Mouse (Mus musculus) CH12.LX (cell line): Measurements from ENCODE around the gene Kpna2. TPM values are rescaled to one million over a fixed set of nuclear protein-coding genes. Genes with fewer than 3 reads are reported as not detected.

Source experiments
- DNase-seq: peaks from one replicate; pipeline ENCODE4 v3.0.0-alpha.2; 2013; ENCODE audit errors: extremely low read depth
- H3K27ac ChIP-seq: 2 replicates; pipeline ENCODE4 v1.5.1; 2012; ENCODE audit warnings: low read depth, mild to moderate bottlenecking, control low read depth, moderate library complexity; ENCODE audit not compliant: insufficient read depth
- H3K27me3 ChIP-seq: replicated peaks from 2 replicates; pipeline ENCODE3; 2012; ENCODE audit warnings: inconsistent platforms
- H3K36me3 ChIP-seq, 2 experiments: replicated peaks in 1 of 2; 2 replicates each; pipeline versions ENCODE3 to v1.6.1; 2012; ENCODE audit warnings: inconsistent platforms in 1 of 2, low read length in 1 of 2, mild to moderate bottlenecking in 1 of 2, mixed read lengths in 1 of 2, moderate library complexity in 1 of 2; ENCODE audit not compliant: control insufficient read depth in 1 of 2, insufficient read depth in 1 of 2
- H3K4me1 ChIP-seq, 2 experiments: 2 replicates each; pipeline ENCODE4 v1.6.1; 2012; ENCODE audit warnings: inconsistent platforms in 1 of 2, moderate library complexity in 1 of 2; ENCODE audit not compliant: insufficient read depth in 2 of 2, control insufficient read depth in 1 of 2
- H3K4me2 ChIP-seq: 2 replicates; pipeline ENCODE4 v1.6.1; 2012; ENCODE audit warnings: low read depth, mild to moderate bottlenecking, control low read depth; ENCODE audit not compliant: poor library complexity, insufficient read depth, severe bottlenecking
- H3K4me3 ChIP-seq, 3 experiments: fragments of 150-350 bp in 1 of 3; sonication (generic) in 1 of 3; replicated peaks in 1 of 3; 2 replicates each; pipeline versions ENCODE3 to v1.5.1; 2011 to 2012; ENCODE audit warnings: low read depth in 2 of 3, low read length in 2 of 3, mild to moderate bottlenecking in 2 of 3, moderate library complexity in 2 of 3, control low read depth in 1 of 3, improper control_type of control experiment in 1 of 3, inconsistent platforms in 1 of 3, mixed read lengths in 1 of 3; ENCODE audit not compliant: poor library complexity in 1 of 3
- H3K79me2 ChIP-seq: replicated peaks from 2 replicates; pipeline ENCODE4 v1.6.1; 2012; ENCODE audit warnings: mild to moderate bottlenecking, moderate library complexity; ENCODE audit not compliant: control insufficient read depth, poor library complexity, insufficient read depth, severe bottlenecking; ENCODE audit errors: extremely low read depth
- H3K9ac ChIP-seq: 2 replicates; pipeline ENCODE4 v1.6.1; 2012; ENCODE audit warnings: low read depth, mild to moderate bottlenecking, control low read depth, moderate library complexity; ENCODE audit not compliant: insufficient read depth
- H3K9me3 ChIP-seq: replicated peaks from 2 replicates; pipeline ENCODE3; 2012; ENCODE audit warnings: low read length, inconsistent platforms, mixed read lengths
- CHD1 ChIP-seq: IDR thresholded peaks from 2 replicates; pipeline ENCODE4 v1.6.1; 2012; ENCODE audit warnings: low read depth, low read length, improper control_type of control experiment, inconsistent platforms
- CTCF ChIP-seq, 2 experiments: IDR thresholded peaks in 1 of 2; conservative IDR thresholded peaks in 1 of 2; 2 replicates each; pipeline ENCODE4 v1.5.1; 2011 to 2012; ENCODE audit warnings: low read depth in 2 of 2, low read length in 2 of 2, improper control_type of control experiment in 1 of 2, inconsistent platforms in 1 of 2, mild to moderate bottlenecking in 1 of 2, moderate library complexity in 1 of 2
- ELF1 ChIP-seq: IDR thresholded peaks from 2 replicates; pipeline ENCODE4 v1.6.1; 2014; ENCODE audit warnings: low read depth, mild to moderate bottlenecking, inconsistent platforms, low read length, improper control_type of control experiment
- ETS1 ChIP-seq: conservative IDR thresholded peaks from 2 replicates; pipeline ENCODE4 v1.6.1; 2012; ENCODE audit warnings: low read depth, mild to moderate bottlenecking, inconsistent platforms, low read length, improper control_type of control experiment, moderate library complexity
- GABPA ChIP-seq: IDR thresholded peaks from 2 replicates; pipeline ENCODE4 v1.6.1; 2012; ENCODE audit warnings: low read depth, low read length, improper control_type of control experiment, inconsistent platforms; ENCODE audit not compliant: insufficient replicate concordance
- HCFC1 ChIP-seq: IDR thresholded peaks from 2 replicates; pipeline ENCODE4 v1.6.1; 2012; ENCODE audit warnings: low read depth, mild to moderate bottlenecking, inconsistent platforms, low read length, improper control_type of control experiment
- IRF4 ChIP-seq: IDR thresholded peaks from 2 replicates; pipeline ENCODE4 v1.6.1; 2014; ENCODE audit warnings: low read depth, mild to moderate bottlenecking, inconsistent platforms, low read length, improper control_type of control experiment
- JUN ChIP-seq: IDR thresholded peaks from 2 replicates; pipeline ENCODE4 v1.6.1; 2011; ENCODE audit warnings: low read depth, mild to moderate bottlenecking, low read length, improper control_type of control experiment, moderate library complexity; ENCODE audit not compliant: insufficient read depth
- JUND ChIP-seq: conservative IDR thresholded peaks from 2 replicates; pipeline ENCODE4 v1.6.1; 2011; ENCODE audit warnings: low read depth, low read length, improper control_type of control experiment
- MAX ChIP-seq: IDR thresholded peaks from 2 replicates; pipeline ENCODE4 v1.6.1; 2011; ENCODE audit warnings: low read length, improper control_type of control experiment
- MAZ ChIP-seq: IDR thresholded peaks from 2 replicates; pipeline ENCODE4 v1.6.1; 2012; ENCODE audit warnings: low read depth, mild to moderate bottlenecking, inconsistent platforms, low read length, improper control_type of control experiment, moderate library complexity
- MEF2A ChIP-seq: IDR thresholded peaks from 2 replicates; pipeline ENCODE4 v1.6.1; 2014; ENCODE audit warnings: low read depth, mild to moderate bottlenecking, inconsistent platforms, low read length, improper control_type of control experiment, borderline replicate concordance
- MYC ChIP-seq: IDR thresholded peaks from 2 replicates; pipeline ENCODE4 v1.6.1; 2011; ENCODE audit warnings: low read depth, mild to moderate bottlenecking, improper control_type of control experiment, low read length
- NELFE ChIP-seq: IDR thresholded peaks from 2 replicates; pipeline ENCODE4 v1.6.1; 2011; ENCODE audit warnings: low read depth, low read length, improper control_type of control experiment
- NRF1 ChIP-seq: IDR thresholded peaks from 2 replicates; pipeline ENCODE4 v1.6.1; 2014; ENCODE audit warnings: low read depth, mild to moderate bottlenecking, inconsistent platforms, low read length, improper control_type of control experiment, moderate library complexity
- PAX5 ChIP-seq: IDR thresholded peaks from 2 replicates; pipeline ENCODE4 v1.6.1; 2012; ENCODE audit warnings: low read length, inconsistent platforms, mixed read lengths
- POLR2AphosphoS2 ChIP-seq: IDR thresholded peaks from 2 replicates; pipeline ENCODE4 v1.6.1; 2011; ENCODE audit warnings: low read depth, low read length, improper control_type of control experiment
- RAD21 ChIP-seq: IDR thresholded peaks from 2 replicates; pipeline ENCODE4 v1.6.1; 2011; ENCODE audit warnings: low read depth, mild to moderate bottlenecking, low read length, improper control_type of control experiment, moderate library complexity
- RCOR1 ChIP-seq: conservative IDR thresholded peaks from 2 replicates; pipeline ENCODE4 v1.6.1; 2012; ENCODE audit warnings: low read depth, mild to moderate bottlenecking, inconsistent platforms, low read length, improper control_type of control experiment
- TBP ChIP-seq: conservative IDR thresholded peaks from 2 replicates; pipeline ENCODE4 v1.6.1; 2011; ENCODE audit warnings: low read depth, low read length, improper control_type of control experiment
- USF1 ChIP-seq: IDR thresholded peaks from 2 replicates; pipeline ENCODE4 v1.6.1; 2014; ENCODE audit warnings: low read depth, mild to moderate bottlenecking, inconsistent platforms, low read length, improper control_type of control experiment
- USF2 ChIP-seq: conservative IDR thresholded peaks from 2 replicates; pipeline ENCODE4 v1.6.1; 2011; ENCODE audit warnings: low read depth, low read length, improper control_type of control experiment
- ZC3H11A ChIP-seq: IDR thresholded peaks from 2 replicates; pipeline ENCODE4 v1.6.1; 2012; ENCODE audit warnings: low read depth, mild to moderate bottlenecking, inconsistent platforms, low read length, improper control_type of control experiment
- ZKSCAN1 ChIP-seq: IDR thresholded peaks from 2 replicates; pipeline ENCODE4 v1.6.1; 2012; ENCODE audit warnings: low read depth, inconsistent platforms, low read length, improper control_type of control experiment, borderline replicate concordance
- ZMIZ1 ChIP-seq: IDR thresholded peaks from 2 replicates; pipeline ENCODE4 v1.6.1; 2012; ENCODE audit warnings: low read depth, mild to moderate bottlenecking, inconsistent platforms, low read length, improper control_type of control experiment
- ZNF384 ChIP-seq: IDR thresholded peaks from 2 replicates; pipeline ENCODE4 v1.6.1; 2012; ENCODE audit warnings: low read depth, low read length, improper control_type of control experiment, inconsistent platforms
- dilution Hi-C: fragments of 300-500 bp; cut with MboI; formaldehyde crosslinking; loops from 2 replicates; pipeline ENCODE4 v1.14.3; 2020; ENCODE audit warnings: low sequenced_read_pairs; ENCODE audit not compliant: extremely low pct_unique_long_range_greater_than_20kb, extremely low pct_ligation_motif_present
- in situ Hi-C: fragments of 300-500 bp; cut with MboI; formaldehyde crosslinking; loops from 3 replicates; pipeline ENCODE4 v1.14.3; 2019; ENCODE audit warnings: low sequenced_read_pairs, low pct_ligation_motif_present, low pct_unique_long_range_greater_than_20kb, mixed read lengths
- polyA plus RNA-seq: library from polyadenylated mRNA; unstranded; fragments of >175 nt; gene quantifications from 2 replicates; pipeline ENCODE4 v1.2.1, GENCODE M21; 2012; ENCODE audit warnings: low read depth; ENCODE audit not compliant: insufficient read length
- total RNA-seq, 2 experiments: library from RNA; depleted of rRNA; stranded (reverse); fragments of 300-350 nt in 1 of 2; fragments of >200 nt in 1 of 2; gene quantifications; 2 replicates each; pipeline ENCODE4 v1.2.3; 2012 to 2014

Kpna2 gene
- total and polyA plus RNA-seq, 3 experiments: 327 to 759 (median 582) TPM

GRCm38 (mm10) chr11:106969798-106970197 lies 29.5 kb downstream of the Kpna2 start:
- Histone ChIP-seq H3K4me1 (peaks cover 0 to 11% of the 10 kb centered on the region in 2 experiments; a peak in 2 of 4 replicates), H3K27me3 (no peaks in the 10 kb centered on the region), H3K4me2 (no peak overlapping the region), H3K27ac (no peak overlapping the region), H3K9ac (no peak overlapping the region), H3K9me3 (no peaks in the 10 kb centered on the region), H3K4me3 (no peak overlapping the region), H3K36me3 (no peaks in the 10 kb centered on the region), H3K79me2 (no peaks in the 10 kb centered on the region)
- TF ChIP-seq MYC (no peak), JUN (no peak), RCOR1 (no peak), USF2 (no peak), MEF2A (no peak), NRF1 (no peak), CHD1 (no peak), IRF4 (no peak), GABPA (no peak), RAD21 (no peak), USF1 (no peak), MAZ (no peak), TBP (no peak), HCFC1 (no peak), MAX (no peak), POLR2AphosphoS2 (no peak), ETS1 (no peak), ELF1 (no peak)
- DNase-seq: no peak
- in situ Hi-C loops: loop anchor here (10.0 to 25.0 kb wide), 3 partner anchors 55 to 332 kb away; no protein-coding TSS in a partner anchor
- dilution Hi-C loops: no loop called here

- no peak overlapping the region for H3K27ac ChIP-seq
- no peaks in the 10 kb centered on the region for H3K79me2 ChIP-seq
- H3K9ac ChIP-seq: no peak overlapping the region
- DNase-seq: no peak
- TF ChIP-seq NELFE (no peak), RCOR1 (no peak), PAX5 (no peak), MYC (no peak), MEF2A (no peak), USF1 (no peak), ZC3H11A (no peak), JUN (no peak), ETS1 (no peak), RAD21 (no peak), ZNF384 (no peak), ZKSCAN1 (no peak), MAX (no peak), ZMIZ1 (no peak), TBP (no peak), JUND (no peak), POLR2AphosphoS2 (no peak), ELF1 (no peak), CTCF (conservative IDR thresholded peaks at IDR 0.05 in 1 of 2, IDR thresholded peaks at IDR 0.05 in 1 of 2; ENCODE audit: low read depth in 2 of 2, low read length in 2 of 2) (no peak), MAZ (no peak)
- H3K4me2 ChIP-seq: no peak overlapping the region
- no peaks in the 10 kb centered on the region for H3K27me3 ChIP-seq
- in situ Hi-C loops (loop anchor here (10.0 to 25.0 kb wide), 2 partner anchors 53 to 330 kb away; no protein-coding TSS in a partner anchor), dilution Hi-C loops (no loop called here)
- peaks cover 0 to 4% of the 10 kb centered on the region in 2 experiments; a peak in 1 of 4 replicates for H3K4me1 ChIP-seq
- no peak overlapping the region for H3K4me3 ChIP-seq
- no peaks in the 10 kb centered on the region for H3K36me3 ChIP-seq
- no peaks in the 10 kb centered on the region for H3K9me3 ChIP-seq
These were observed 31.7 kb downstream of the Kpna2 start for GRCm38 (mm10) chr11:106967630-106968029.
